27 mouse cellular contexts compared by ENCODE assay signal in the genomic region with DNA sequence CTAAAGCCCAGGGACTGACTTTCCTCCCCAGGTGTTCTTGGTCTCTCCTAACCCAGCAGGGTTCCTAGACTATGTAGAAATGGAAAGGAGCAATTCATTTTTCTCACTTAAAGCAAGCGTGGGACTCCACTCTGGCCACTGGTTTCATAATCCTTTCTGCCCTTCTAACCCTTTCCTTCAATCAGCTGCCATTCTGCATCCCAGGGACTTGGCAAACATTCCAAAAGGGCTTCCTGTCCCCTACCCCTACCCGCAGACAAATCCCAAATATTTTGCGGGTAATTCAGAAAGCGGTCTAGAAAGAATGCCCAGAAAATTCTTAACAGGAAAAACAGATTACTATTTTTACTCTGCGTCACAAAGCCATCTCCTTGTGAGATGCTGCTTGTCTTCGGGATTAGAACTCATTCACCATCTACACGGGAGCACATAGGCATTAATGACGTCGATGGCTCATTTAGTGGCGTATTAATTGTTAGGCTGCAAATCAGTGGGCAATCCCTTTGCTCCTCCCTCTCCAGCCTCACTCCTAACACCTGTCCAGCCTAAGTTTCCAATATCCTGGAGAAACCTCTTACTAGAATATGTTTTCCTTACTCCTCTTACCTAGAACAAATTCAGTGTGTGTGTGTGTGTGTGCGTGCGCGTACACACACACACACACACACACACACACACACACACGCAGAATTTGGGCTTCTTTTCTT. TPM values are rescaled to one million over a fixed set of nuclear protein-coding genes. Genes with fewer than 3 reads are reported as not detected.
DNase-seq lines count a peak whose midpoint lies in the region; ATAC-seq lines count a peak whose summit lies in the region.
"Had no signal": no experiment of that assay in that cellular context is flagged by ENCODE, and none has a peak within 500 bp of the region (broad histone marks: within the 10 kb centered on the region; RNA-seq: fewer than 3 reads in every experiment).

No protein-coding gene starts in this region.

- peak overlapping the region; percentile 80 for H3K27ac ChIP-seq in forebrain, embryonic 10.5 days
- H3K27ac ChIP-seq in forebrain, embryonic 14.5 days (ENCODE audit: low read depth, low read length) = no peak overlapping the region
- peak overlapping the region; percentile 4; the same call in 1 of the 2 replicates for H3K27ac ChIP-seq in hindbrain, embryonic 14.5 days
- H3K27ac ChIP-seq in hindbrain, embryonic 11.5 days (ENCODE audit: low read depth, low read length) = no peak overlapping the region
- peak overlapping the region; percentile 25; the same call in 1 of the 2 replicates for H3K27ac ChIP-seq in forebrain, embryonic 13.5 days
- H3K27ac ChIP-seq in limb, embryonic 11.5 days (replicated peaks; ENCODE audit: low read depth, low read length) = no peak overlapping the region
- no peak overlapping the region for H3K27ac ChIP-seq in heart, embryonic 11.5 days (ENCODE audit: low read depth, low read length)
- H3K27ac ChIP-seq: embryonic facial prominence, embryonic 12.5 days; heart, embryonic 10.5 days; layer of hippocampus, adult 2 months; liver, embryonic 13.5 days had no signal

- peaks cover 59% of the 10 kb centered on the region for H3K4me1 ChIP-seq in forebrain, embryonic 10.5 days
- 0 out of 2 replicates have a peak, but pooled peaks cover 4% of the 10 kb centered on the region for H3K4me1 ChIP-seq in forebrain, embryonic 14.5 days (ENCODE audit: control insufficient read depth, insufficient read depth, low read length)
- no peaks in the 10 kb centered on the region for H3K4me1 ChIP-seq in hindbrain, embryonic 14.5 days (replicated peaks; ENCODE audit: control insufficient read depth, insufficient read depth, low read length)
- no peaks in the 10 kb centered on the region for H3K4me1 ChIP-seq in hindbrain, embryonic 11.5 days (replicated peaks; ENCODE audit: control insufficient read depth, insufficient read depth, low read length)
- H3K4me1 ChIP-seq in forebrain, embryonic 13.5 days = peaks cover 8% of the 10 kb centered on the region
- H3K4me1 ChIP-seq in limb, embryonic 11.5 days (ENCODE audit: control insufficient read depth, insufficient read depth, low read length) = no peaks in the 10 kb centered on the region
- no peaks in the 10 kb centered on the region for H3K4me1 ChIP-seq in heart, embryonic 11.5 days (ENCODE audit: control insufficient read depth, insufficient read depth, low read length)
- H3K4me1 ChIP-seq: embryonic facial prominence, embryonic 12.5 days; heart, embryonic 10.5 days; liver, embryonic 13.5 days had no signal

- H3K9ac ChIP-seq in forebrain, embryonic 14.5 days (ENCODE audit: low read length) = no peak overlapping the region
- H3K9ac ChIP-seq in hindbrain, embryonic 14.5 days = no peak overlapping the region
- no peak overlapping the region for H3K9ac ChIP-seq in hindbrain, embryonic 11.5 days (ENCODE audit: low read depth, low read length)
- no peak overlapping the region for H3K9ac ChIP-seq in forebrain, embryonic 13.5 days
- no peak overlapping the region for H3K9ac ChIP-seq in limb, embryonic 11.5 days (ENCODE audit: low read length)
- H3K9ac ChIP-seq in heart, embryonic 11.5 days (ENCODE audit: low read depth, low read length) = no peak overlapping the region
- H3K9ac ChIP-seq: embryonic facial prominence, embryonic 12.5 days; liver, embryonic 13.5 days had no signal

- ATAC-seq in forebrain, embryonic 14.5 days = no peak
- no peak for ATAC-seq in hindbrain, embryonic 14.5 days (ENCODE audit: low FRiP score)
- ATAC-seq in hindbrain, embryonic 11.5 days (ENCODE audit: low FRiP score) = no peak
- ATAC-seq in forebrain, embryonic 13.5 days = no peak
- no peak for ATAC-seq in limb, embryonic 11.5 days (ENCODE audit: insufficient number of reproducible peaks, low FRiP score, low TSS enrichment, low read depth)
- no peak for ATAC-seq in heart, embryonic 11.5 days (replicated peaks; ENCODE audit: insufficient number of reproducible peaks, low FRiP score, low TSS enrichment)
- ATAC-seq: CD4-positive, CD25-positive, alpha-beta regulatory T cell, adult 4 months; intestine, postnatal 0 days; midbrain, embryonic 16.5 days had no signal

- peak; percentile 34 for DNase-seq in forebrain, embryonic 10.5 days (ENCODE audit: extremely low spot score, low spot score)
- DNase-seq in forebrain, embryonic 14.5 days (ENCODE audit: low spot score) = no peak
- no peak for DNase-seq in hindbrain, embryonic 14.5 days (ENCODE audit: low spot score)
- no peak for DNase-seq in hindbrain, embryonic 11.5 days (ENCODE audit: low spot score)
- peak; percentile 25 for DNase-seq in limb, embryonic 11.5 days (ENCODE audit: low spot score)
- DNase-seq: adrenal gland, postnatal 14 days; cerebellum, adult 8-10 months; kidney, postnatal 25 days; layer of hippocampus, postnatal 36 days; liver, embryonic 13.5 days; lung, adult 2 months; lung, postnatal 14 days; right cerebral cortex, postnatal 25 days; thymus, postnatal 14 days had no signal

- H3K4me2 ChIP-seq in forebrain, embryonic 14.5 days (ENCODE audit: low read length) = no peak overlapping the region
- no peak overlapping the region; the same call in 1 of the 2 replicates for H3K4me2 ChIP-seq in hindbrain, embryonic 14.5 days (replicated peaks)
- H3K4me2 ChIP-seq in hindbrain, embryonic 11.5 days (replicated peaks; ENCODE audit: low read depth, low read length) = no peak overlapping the region
- H3K4me2 ChIP-seq in forebrain, embryonic 13.5 days = no peak overlapping the region
- H3K4me2 ChIP-seq in limb, embryonic 11.5 days (ENCODE audit: low read depth, severe bottlenecking) = no peak overlapping the region
- H3K4me2 ChIP-seq in heart, embryonic 11.5 days = no peak overlapping the region
- H3K4me2 ChIP-seq: embryonic facial prominence, embryonic 12.5 days; liver, embryonic 13.5 days had no signal

- no peaks in the 10 kb centered on the region for H3K36me3 ChIP-seq in forebrain, embryonic 10.5 days (replicated peaks)
- no peaks in the 10 kb centered on the region for H3K36me3 ChIP-seq in forebrain, embryonic 14.5 days (ENCODE audit: control insufficient read depth, insufficient read depth, low read length)
- H3K36me3 ChIP-seq in hindbrain, embryonic 14.5 days (replicated peaks; ENCODE audit: control insufficient read depth, insufficient read depth) = no peaks in the 10 kb centered on the region
- H3K36me3 ChIP-seq in hindbrain, embryonic 11.5 days (ENCODE audit: control insufficient read depth, insufficient read depth, low read length) = no peaks in the 10 kb centered on the region
- no peaks in the 10 kb centered on the region for H3K36me3 ChIP-seq in forebrain, embryonic 13.5 days (ENCODE audit: poor library complexity, severe bottlenecking)
- no peaks in the 10 kb centered on the region for H3K36me3 ChIP-seq in limb, embryonic 11.5 days (ENCODE audit: control insufficient read depth, insufficient read depth, low read length)
- no peaks in the 10 kb centered on the region for H3K36me3 ChIP-seq in heart, embryonic 11.5 days (ENCODE audit: control insufficient read depth, insufficient read depth, low read length)
- H3K36me3 ChIP-seq: embryonic facial prominence, embryonic 12.5 days; heart, embryonic 10.5 days; liver, embryonic 13.5 days had no signal

- 3% methylated on average over 14 of the region's 14 CpGs for WGBS in forebrain, embryonic 10.5 days
- WGBS in forebrain, embryonic 14.5 days = 4% methylated on average over 14 of the region's 14 CpGs
- 5% methylated on average over 14 of the region's 14 CpGs for WGBS in hindbrain, embryonic 14.5 days
- WGBS in hindbrain, embryonic 11.5 days = 8% methylated on average over 14 of the region's 14 CpGs
- WGBS in forebrain, embryonic 13.5 days = 4% methylated on average over 14 of the region's 14 CpGs
- 6% methylated on average over 14 of the region's 14 CpGs for WGBS in limb, embryonic 11.5 days
- 7% methylated on average over 14 of the region's 14 CpGs for WGBS in heart, embryonic 11.5 days (ENCODE audit: insufficient replicate concordance)

- no peaks in the 10 kb centered on the region for H3K9me3 ChIP-seq in forebrain, embryonic 10.5 days
- no peaks in the 10 kb centered on the region for H3K9me3 ChIP-seq in forebrain, embryonic 14.5 days (replicated peaks; ENCODE audit: control insufficient read depth, low read length)
- H3K9me3 ChIP-seq in hindbrain, embryonic 14.5 days (ENCODE audit: control insufficient read depth, low read length) = no peaks in the 10 kb centered on the region
- H3K9me3 ChIP-seq in hindbrain, embryonic 11.5 days (ENCODE audit: control insufficient read depth, low read length) = no peaks in the 10 kb centered on the region
- H3K9me3 ChIP-seq in forebrain, embryonic 13.5 days (replicated peaks) = no peaks in the 10 kb centered on the region
- no peaks in the 10 kb centered on the region for H3K9me3 ChIP-seq in limb, embryonic 11.5 days (ENCODE audit: control insufficient read depth, low read length)
- no peaks in the 10 kb centered on the region for H3K9me3 ChIP-seq in heart, embryonic 11.5 days (replicated peaks; ENCODE audit: control insufficient read depth, low read length)
- H3K9me3 ChIP-seq: embryonic facial prominence, embryonic 12.5 days; heart, embryonic 10.5 days; liver, embryonic 13.5 days had no signal

- H3K4me3 ChIP-seq in forebrain, embryonic 10.5 days = 0 out of 2 replicates have a peak overlapping the region, but pooled peaks have one; percentile 14
- no peak overlapping the region for H3K4me3 ChIP-seq in forebrain, embryonic 14.5 days (ENCODE audit: low read depth, low read length)
- no peak overlapping the region for H3K4me3 ChIP-seq in hindbrain, embryonic 14.5 days (replicated peaks; ENCODE audit: low read length)
- no peak overlapping the region for H3K4me3 ChIP-seq in hindbrain, embryonic 11.5 days (ENCODE audit: low read depth, low read length)
- H3K4me3 ChIP-seq in forebrain, embryonic 13.5 days = no peak overlapping the region
- H3K4me3 ChIP-seq in limb, embryonic 11.5 days (ENCODE audit: low read depth, low read length) = no peak overlapping the region
- H3K4me3 ChIP-seq in heart, embryonic 11.5 days (ENCODE audit: low read depth, low read length) = no peak overlapping the region
- H3K4me3 ChIP-seq: embryonic facial prominence, embryonic 12.5 days; erythroblast, embryonic 14.5 days; heart, embryonic 10.5 days; layer of hippocampus, adult 2 months; liver, embryonic 13.5 days had no signal

- peaks cover 100% of the 10 kb centered on the region for H3K27me3 ChIP-seq in forebrain, embryonic 10.5 days (ENCODE audit: poor library complexity, severe bottlenecking)
- H3K27me3 ChIP-seq in forebrain, embryonic 14.5 days (replicated peaks; ENCODE audit: control insufficient read depth, insufficient read depth, low read length) = peaks cover 86% of the 10 kb centered on the region
- peaks cover 96% of the 10 kb centered on the region for H3K27me3 ChIP-seq in hindbrain, embryonic 14.5 days (ENCODE audit: control insufficient read depth, insufficient read depth, low read length)
- H3K27me3 ChIP-seq in hindbrain, embryonic 11.5 days (ENCODE audit: control insufficient read depth, insufficient read depth, low read length) = peaks cover 82% of the 10 kb centered on the region
- peaks cover 95% of the 10 kb centered on the region for H3K27me3 ChIP-seq in forebrain, embryonic 13.5 days
- H3K27me3 ChIP-seq in limb, embryonic 11.5 days (ENCODE audit: control insufficient read depth, insufficient read depth, low read length) = peaks cover 86% of the 10 kb centered on the region
- H3K27me3 ChIP-seq in heart, embryonic 11.5 days (ENCODE audit: control insufficient read depth, insufficient read depth, low read length) = peaks cover 83% of the 10 kb centered on the region

RNA-seq across cellular contexts. Expression of a gene that starts 29.6 kb away (rescaled TPM):
- polyA plus RNA-seq in forebrain, embryonic 10.5 days (2016; fragmentation: Nextera tagmentation; extraction: Ambion mirVana) = 6.2 and 8.9 TPM in 2 replicates
- polyA plus RNA-seq in forebrain, embryonic 14.5 days (2014; fragmentation: Nextera tagmentation; extraction: Ambion mirVana) = 14.4 and 14.8 TPM in 2 replicates
- 21.4 and 25.1 TPM in 2 replicates for polyA plus RNA-seq in hindbrain, embryonic 14.5 days (2014; fragmentation: Nextera tagmentation; extraction: Ambion mirVana)
- 18.2 and 23.8 TPM in 2 replicates for polyA plus RNA-seq in hindbrain, embryonic 11.5 days (2014; fragmentation: Nextera tagmentation; extraction: Ambion mirVana)
- 10.8 and 15.1 TPM in 2 replicates for polyA plus RNA-seq in forebrain, embryonic 13.5 days (2015; fragmentation: Nextera tagmentation; extraction: Ambion mirVana)
- polyA plus RNA-seq in limb, embryonic 11.5 days (2014; fragmentation: Nextera tagmentation; extraction: Ambion mirVana) = 0.18 and 0.27 TPM in 2 replicates
- 0.07 TPM in 1 of 2 replicates, not detected in the other for polyA plus RNA-seq in heart, embryonic 11.5 days (2014; fragmentation: Nextera tagmentation; extraction: Ambion mirVana)
- polyA plus RNA-seq: CD4-positive, CD25-positive, alpha-beta regulatory T cell, adult 4 months; erythroblast, embryonic 14.5 days; gonadal fat pad, adult 2 months; heart, embryonic 10.5 days; heart, postnatal 0 days; intestine, postnatal 0 days; stomach, embryonic 14.5 days had no signal

RNA-seq across cellular contexts. Expression of a gene that starts 33.0 kb away (rescaled TPM):
- 24.8 and 41.8 TPM in 2 replicates for polyA plus RNA-seq in forebrain, embryonic 10.5 days (2016; fragmentation: Nextera tagmentation; extraction: Ambion mirVana)
- 45.1 and 56.3 TPM in 2 replicates for polyA plus RNA-seq in forebrain, embryonic 14.5 days (2014; fragmentation: Nextera tagmentation; extraction: Ambion mirVana)
- 47.8 and 54.9 TPM in 2 replicates for polyA plus RNA-seq in hindbrain, embryonic 14.5 days (2014; fragmentation: Nextera tagmentation; extraction: Ambion mirVana)
- 32.8 and 36.5 TPM in 2 replicates for polyA plus RNA-seq in hindbrain, embryonic 11.5 days (2014; fragmentation: Nextera tagmentation; extraction: Ambion mirVana)
- polyA plus RNA-seq in forebrain, embryonic 13.5 days (2015; fragmentation: Nextera tagmentation; extraction: Ambion mirVana) = 48.4 and 62.0 TPM in 2 replicates
- polyA plus RNA-seq in limb, embryonic 11.5 days (2014; fragmentation: Nextera tagmentation; extraction: Ambion mirVana) = 0.34 and 0.37 TPM in 2 replicates
- polyA plus RNA-seq in heart, embryonic 11.5 days (2014; fragmentation: Nextera tagmentation; extraction: Ambion mirVana) = 0.23 TPM in 1 of 2 replicates, not detected in the other
- polyA plus RNA-seq: gonadal fat pad, adult 2 months; heart, postnatal 0 days; intestine, postnatal 0 days; kidney, embryonic 14.5 days; liver, embryonic 13.5 days; lung, adult 2 months; stomach, embryonic 14.5 days had no signal

Comparison
In these comparisons a context has a peak if more than half of its experiments do, and no peak if none do; other contexts are left out.
1. DNase-seq: peak in forebrain, embryonic 10.5 days (single experiment) and limb, embryonic 11.5 days (single experiment); none in forebrain, embryonic 14.5 days (single experiment), hindbrain, embryonic 14.5 days (single experiment) and hindbrain, embryonic 11.5 days (single experiment).
2. H3K27ac ChIP-seq: peak in forebrain, embryonic 10.5 days (single experiment), hindbrain, embryonic 14.5 days (single experiment) and forebrain, embryonic 13.5 days (single experiment); none in forebrain, embryonic 14.5 days (single experiment), hindbrain, embryonic 11.5 days (single experiment), limb, embryonic 11.5 days (single experiment) and heart, embryonic 11.5 days (single experiment).
3. RNA of a gene that starts 33.0 kb away (polyA plus RNA-seq): 48.4 to 62.0 TPM in forebrain, embryonic 13.5 days, 47.8 to 54.9 TPM in hindbrain, embryonic 14.5 days, 45.1 to 56.3 TPM in forebrain, embryonic 14.5 days, 24.8 to 41.8 TPM in forebrain, embryonic 10.5 days and 32.8 to 36.5 TPM in hindbrain, embryonic 11.5 days; 0.34 to 0.37 TPM in limb, embryonic 11.5 days and 0.23 TPM in heart, embryonic 11.5 days; every median in the first group is over 10 times any median in the second.